Mouse (Mus musculus) forebrain, embryonic 11.5 days (tissue): Measurements from ENCODE around the gene Mylip. TPM values are rescaled to one million over a fixed set of nuclear protein-coding genes. Genes with fewer than 3 reads are reported as not detected.

Experiments
- ATAC-seq: fragments of 200-750 bp; cut with Nextera tagmentation; replicated peaks from 2 replicates; pipeline ENCODE4 v1.8.0; 2017; ENCODE audit warnings: moderate TSS enrichment; ENCODE audit not compliant: low FRiP score
- DNase-seq: peaks from one replicate; pipeline ENCODE4 v3.0.0-alpha.2; 2017; ENCODE audit warnings: low spot score
- H3K27ac ChIP-seq: fragments of 300-500 bp; sonication (generic); 2 replicates; pipeline ENCODE4 v1.5.1; 2014; ENCODE audit warnings: low read depth, low read length
- H3K27me3 ChIP-seq: fragments of 300-500 bp; sonication (generic); 2 replicates; pipeline ENCODE4 v1.6.1; 2014; ENCODE audit warnings: mild to moderate bottlenecking, low read length, mixed read lengths; ENCODE audit not compliant: control insufficient read depth, insufficient read depth
- H3K36me3 ChIP-seq: fragments of 300-500 bp; sonication (generic); 2 replicates; pipeline ENCODE4 v1.6.1; 2014; ENCODE audit warnings: mild to moderate bottlenecking, low read length, moderate library complexity, mixed read lengths; ENCODE audit not compliant: control insufficient read depth, insufficient read depth
- H3K4me1 ChIP-seq: fragments of 300-500 bp; sonication (generic); replicated peaks from 2 replicates; pipeline ENCODE4 v1.6.1; 2014; ENCODE audit warnings: low read length, mixed read lengths; ENCODE audit not compliant: control insufficient read depth, insufficient read depth
- H3K4me2 ChIP-seq: fragments of 300-500 bp; sonication (generic); 2 replicates; pipeline ENCODE4 v1.6.1; 2014; ENCODE audit warnings: low read depth, mild to moderate bottlenecking, low read length, moderate library complexity, mixed read lengths; ENCODE audit not compliant: severe bottlenecking
- H3K4me3 ChIP-seq: fragments of 300-500 bp; sonication (generic); 2 replicates; pipeline ENCODE4 v1.5.1; 2014; ENCODE audit warnings: low read depth, low read length
- H3K9ac ChIP-seq: fragments of 300-500 bp; sonication (generic); 2 replicates; pipeline ENCODE4 v1.6.1; 2014; ENCODE audit warnings: low read length
- H3K9me3 ChIP-seq: fragments of 300-500 bp; sonication (generic); 2 replicates; pipeline ENCODE4 v1.6.1; 2016; ENCODE audit warnings: low read length, mixed read lengths; ENCODE audit not compliant: control insufficient read depth
- WGBS: fragments of 180-500 bp; shearing (Covaris S2); extraction: QIAGEN DNeasy Blood & Tissue Kit; methylation state at CpG from one replicate; pipeline ENCODE4 v1.1.7; 2014; 5-methylcytosine and 5-hydroxymethylcytosine counted together
- polyA plus RNA-seq: library from polyadenylated mRNA; unstranded; fragments of >200 nt; fragmentation: Nextera tagmentation; extraction: Ambion mirVana; gene quantifications from 2 replicates; pipeline ENCODE4 v1.2.1, GENCODE M21; 2014

Gene Mylip
- polyA plus RNA-seq, 1 experiment from 2014 or later, result 4.9 TPM

DNA sequence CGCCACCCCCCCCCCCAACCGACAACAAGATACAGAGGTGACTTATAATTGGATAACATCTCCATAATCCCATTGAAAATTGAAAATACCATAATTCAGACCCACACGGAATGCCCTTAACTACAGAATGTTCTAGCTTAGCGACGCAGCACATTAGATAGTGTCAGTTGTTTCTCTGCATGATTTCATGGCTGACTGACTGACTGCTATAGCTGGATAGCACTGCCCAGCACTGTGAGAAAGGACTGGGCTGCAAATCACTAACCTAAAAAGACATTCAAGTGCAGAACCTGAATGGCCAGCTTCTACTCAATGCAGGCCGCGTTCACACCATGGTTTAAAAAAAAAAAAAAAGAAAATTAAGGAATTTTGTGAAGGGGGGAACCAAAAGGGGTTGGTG lies 62.9 kb downstream of the Mylip start:
- no peak for DNase-seq
- Histone ChIP-seq H3K4me1 (peaks cover 11% of the 10 kb centered on the region; the same call in 1 of the 2 replicates), H3K4me3 (no peak overlapping the region), H3K9me3 (no peaks in the 10 kb centered on the region), H3K27ac (no peak overlapping the region), H3K36me3 (no peaks in the 10 kb centered on the region), H3K27me3 (no peaks in the 10 kb centered on the region), H3K4me2 (no peak overlapping the region), H3K9ac (no peak overlapping the region)
- ATAC-seq, result no peak
- WGBS, result 79% methylated on average over 7 of the region's 7 CpGs

DNA sequence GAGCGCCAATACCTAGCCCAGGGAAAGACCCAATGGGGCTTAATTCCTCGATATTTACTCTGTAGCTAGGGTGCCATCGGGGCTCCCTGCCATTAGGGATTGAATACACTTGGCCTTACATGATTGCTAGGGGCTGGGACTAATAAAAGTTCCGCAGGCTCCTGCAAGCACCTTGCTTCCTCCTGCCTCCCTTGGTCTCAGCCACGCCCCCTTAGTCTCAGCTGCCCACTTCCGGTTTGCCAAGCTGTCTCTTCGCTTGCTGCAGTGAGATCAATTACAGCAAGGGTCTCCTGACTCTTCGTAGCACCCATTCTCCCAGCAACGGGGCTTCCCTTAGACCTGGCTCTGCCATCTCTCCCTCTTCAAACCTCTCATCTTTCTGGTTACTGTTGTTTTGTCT lies 63.5 kb downstream of the Mylip start:
- H3K9ac ChIP-seq, result no peak overlapping the region
- H3K27me3 ChIP-seq, result no peaks in the 10 kb centered on the region
- ATAC-seq, result no peak
- H3K9me3 ChIP-seq, result no peaks in the 10 kb centered on the region
- peaks cover 11% of the 10 kb centered on the region; the same call in 1 of the 2 replicates for H3K4me1 ChIP-seq
- no peak for DNase-seq
- 76% methylated on average over 9 of the region's 9 CpGs for WGBS
- H3K4me2 ChIP-seq, result no peak overlapping the region
- H3K4me3 ChIP-seq, result no peak overlapping the region
- no peaks in the 10 kb centered on the region for H3K36me3 ChIP-seq
- H3K27ac ChIP-seq, result no peak overlapping the region

DNA sequence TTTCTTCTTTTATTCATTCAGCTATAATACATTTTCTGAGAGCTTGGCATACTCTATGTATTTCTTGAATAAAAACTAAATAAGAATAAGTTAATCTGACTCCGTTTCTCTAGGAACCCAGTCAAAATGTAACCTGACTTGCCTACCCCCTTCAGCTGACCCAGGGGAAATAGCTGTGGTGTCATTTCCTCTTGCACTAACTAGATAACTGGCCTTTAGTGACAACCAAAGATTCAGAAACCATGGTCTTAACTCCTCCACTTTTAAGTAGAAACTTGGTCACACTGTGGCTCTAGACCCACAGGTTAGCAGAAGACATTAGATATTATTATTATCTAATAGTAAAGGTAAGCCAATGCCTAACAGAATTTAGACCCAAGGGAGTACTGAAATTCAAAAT lies 64.5 kb downstream of the Mylip start:
- no peak for ATAC-seq
- 72% methylated on average over 1 of the region's 1 CpGs for WGBS
- H3K4me1 ChIP-seq, result peaks cover 11% of the 10 kb centered on the region; the same call in 1 of the 2 replicates

DNA sequence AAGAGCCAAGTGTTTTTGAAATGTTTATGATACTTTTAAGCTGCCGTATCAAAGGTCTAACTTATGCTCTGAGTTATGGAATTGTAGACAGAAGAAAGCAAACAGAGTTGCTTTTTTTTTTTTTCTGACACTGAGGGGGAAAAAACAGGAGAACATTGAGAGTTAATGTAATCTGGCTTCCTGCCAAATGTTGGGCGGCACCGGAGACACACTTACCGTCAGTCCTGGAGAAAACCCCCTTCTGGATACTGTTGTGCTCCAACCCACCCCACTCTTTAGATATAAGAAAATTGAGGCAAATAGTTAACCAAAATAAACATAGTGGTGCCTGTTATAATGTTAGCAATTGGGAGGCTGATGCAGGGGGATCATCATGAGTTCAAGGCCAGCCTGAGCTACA lies 65.1 kb downstream of the Mylip start:
- WGBS, result 46% methylated on average over 4 of the region's 4 CpGs
- Histone ChIP-seq H3K27me3 (no peaks in the 10 kb centered on the region), H3K4me1 (peaks cover 11% of the 10 kb centered on the region; the same call in 1 of the 2 replicates), H3K4me3 (no peak overlapping the region), H3K4me2 (0 out of 2 replicates have a peak overlapping the region, but pooled peaks have one; percentile 11), H3K9me3 (no peaks in the 10 kb centered on the region), H3K36me3 (no peaks in the 10 kb centered on the region), H3K9ac (no peak overlapping the region), H3K27ac (no peak overlapping the region)
- DNase-seq, result no peak
- ATAC-seq, result no peak

More for the DNA sequence above, 64.5 kb downstream of the Mylip start:
- Histone ChIP-seq H3K9me3 (no peaks in the 10 kb centered on the region), H3K27me3 (no peaks in the 10 kb centered on the region), H3K27ac (no peak overlapping the region), H3K4me2 (no peak overlapping the region), H3K36me3 (no peaks in the 10 kb centered on the region), H3K4me3 (no peak overlapping the region), H3K9ac (no peak overlapping the region)
- DNase-seq, result no peak

DNA sequence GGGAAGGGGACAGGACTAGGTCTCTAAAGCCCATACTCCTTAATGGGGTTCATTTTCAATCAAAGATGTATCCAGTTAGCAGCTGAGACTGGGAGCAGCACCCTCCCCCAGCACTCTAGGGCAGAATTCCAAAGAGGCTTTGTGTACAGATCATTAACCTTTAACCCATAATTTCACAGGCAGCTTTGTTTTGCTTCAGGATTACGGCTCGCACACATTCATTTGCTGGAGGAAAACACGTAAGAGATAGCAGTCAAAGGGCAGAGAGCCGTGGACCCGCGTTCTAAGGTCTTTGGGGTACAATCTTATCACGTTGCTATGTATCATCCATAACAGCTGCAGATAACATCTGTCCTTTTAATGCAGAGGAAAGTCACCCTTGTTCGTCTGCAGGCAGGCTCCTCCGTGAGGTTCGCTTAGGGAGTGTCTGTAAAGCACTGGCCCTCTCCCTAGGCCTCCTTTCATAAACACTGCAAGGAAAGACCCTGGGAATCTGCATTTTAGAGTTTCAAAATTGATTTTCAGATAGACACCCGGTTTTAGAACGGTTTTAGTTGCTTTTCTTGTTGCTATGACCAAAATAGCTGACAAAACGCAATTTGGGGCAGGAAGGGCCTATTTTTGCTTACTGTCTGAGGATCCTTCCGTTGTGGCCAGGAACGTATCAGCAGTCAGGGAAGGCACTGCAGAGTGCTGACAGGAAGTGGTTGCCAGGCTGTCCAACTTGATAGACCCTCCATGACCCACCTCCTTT lies 65.7 kb downstream of the Mylip start:
- DNase-seq, result no peak
- peak overlapping the region; percentile 31; the same call in 1 of the 2 replicates for H3K27ac ChIP-seq
- no peaks in the 10 kb centered on the region for H3K9me3 ChIP-seq
- H3K36me3 ChIP-seq, result no peaks in the 10 kb centered on the region
- WGBS, result 21% methylated on average over 15 of the region's 15 CpGs
- no peak overlapping the region for H3K4me2 ChIP-seq
- peaks cover 11% of the 10 kb centered on the region; the same call in 1 of the 2 replicates for H3K4me1 ChIP-seq
- H3K9ac ChIP-seq, result peak overlapping the region; percentile 17; the same call in 1 of the 2 replicates
- no peak overlapping the region for H3K4me3 ChIP-seq
- H3K27me3 ChIP-seq, result no peaks in the 10 kb centered on the region
- ATAC-seq, result 0 out of 2 replicates have a peak, but pooled peaks have one; percentile 30

DNA sequence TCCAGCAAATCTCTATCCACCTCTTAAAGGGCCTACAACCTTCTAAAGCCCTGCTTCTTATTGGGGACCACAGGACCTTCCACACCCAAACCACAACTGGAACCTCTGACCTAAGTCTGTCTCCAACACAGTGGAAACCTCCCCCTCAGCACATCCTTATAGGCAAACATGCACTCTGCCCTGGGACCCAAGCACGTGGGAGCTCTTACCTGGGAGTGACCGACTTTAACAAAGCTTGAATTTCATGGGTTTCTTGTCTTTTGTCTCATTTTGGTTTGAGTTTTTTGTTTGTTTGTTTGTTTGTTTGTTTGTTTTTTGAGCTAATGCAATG lies 66.3 kb downstream of the Mylip start:
- no peak overlapping the region for H3K9ac ChIP-seq
- H3K27ac ChIP-seq, result no peak overlapping the region
- H3K4me2 ChIP-seq, result no peak overlapping the region
- H3K9me3 ChIP-seq, result no peaks in the 10 kb centered on the region
- no peak overlapping the region for H3K4me3 ChIP-seq
- WGBS, result 62% methylated on average over 2 of the region's 2 CpGs
- no peak for ATAC-seq
- H3K4me1 ChIP-seq, result peaks cover 11% of the 10 kb centered on the region; the same call in 1 of the 2 replicates
- H3K36me3 ChIP-seq, result no peaks in the 10 kb centered on the region
- DNase-seq, result no peak
- no peaks in the 10 kb centered on the region for H3K27me3 ChIP-seq

DNA sequence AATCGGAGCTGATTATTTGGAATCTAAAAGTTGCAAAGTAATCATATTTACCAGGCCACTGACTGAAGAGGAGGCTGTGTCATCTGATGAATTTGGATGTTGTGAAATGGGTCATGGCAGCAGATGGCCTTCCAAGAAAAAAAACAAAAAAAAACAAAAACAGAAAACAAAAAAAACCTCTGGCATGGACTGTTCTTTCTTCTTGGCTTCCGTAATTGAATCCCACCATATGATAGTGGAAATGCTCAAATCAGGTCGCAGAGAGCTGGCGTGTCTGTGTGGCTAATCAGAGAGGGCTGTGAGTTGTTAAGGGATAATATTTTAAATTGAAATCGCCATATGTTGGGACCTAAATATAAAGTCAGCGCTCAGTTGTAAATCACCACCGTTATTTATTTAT lies 67.9 kb downstream of the Mylip start:
- ATAC-seq, result no peak
- Histone ChIP-seq H3K27me3 (no peaks in the 10 kb centered on the region), H3K9ac (no peak overlapping the region)

DNA sequence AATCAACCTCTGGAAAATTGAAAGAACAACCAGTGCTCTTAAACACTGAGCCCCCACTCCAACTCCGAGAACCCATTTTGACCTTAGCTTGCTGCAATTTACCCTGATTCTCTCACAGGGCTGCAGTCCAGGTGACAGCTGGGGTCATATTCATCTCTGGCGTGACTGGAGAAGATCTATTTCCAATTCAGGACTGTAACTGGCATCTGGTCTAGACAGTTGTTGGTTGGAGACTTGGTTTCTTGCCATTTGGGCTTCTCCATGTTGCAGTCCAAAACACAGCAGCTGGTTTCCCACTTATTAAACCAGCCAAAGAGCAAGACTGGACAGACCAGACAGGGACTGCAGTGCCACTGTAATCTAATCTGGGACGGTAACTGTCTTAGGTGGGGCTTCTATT lies 70.6 kb downstream of the Mylip start:
- DNase-seq, result no peak
- no peaks in the 10 kb centered on the region for H3K27me3 ChIP-seq
- H3K4me2 ChIP-seq, result no peak overlapping the region
- no peaks in the 10 kb centered on the region for H3K9me3 ChIP-seq
- H3K4me1 ChIP-seq, result peaks cover 4% of the 10 kb centered on the region; the same call in 1 of the 2 replicates
- H3K27ac ChIP-seq, result no peak overlapping the region
- H3K36me3 ChIP-seq, result no peaks in the 10 kb centered on the region
- no peak overlapping the region for H3K4me3 ChIP-seq
- WGBS, result 93% methylated on average over 3 of the region's 3 CpGs
- H3K9ac ChIP-seq, result no peak overlapping the region
- ATAC-seq, result no peak

More for the DNA sequence above, 67.9 kb downstream of the Mylip start:
- H3K36me3 ChIP-seq, result no peaks in the 10 kb centered on the region
- 81% methylated on average over 7 of the region's 7 CpGs for WGBS
- H3K4me3 ChIP-seq, result no peak overlapping the region
- no peak overlapping the region for H3K27ac ChIP-seq
- H3K9me3 ChIP-seq, result no peaks in the 10 kb centered on the region
- DNase-seq, result no peak
- H3K4me2 ChIP-seq, result no peak overlapping the region
- peaks cover 11% of the 10 kb centered on the region; the same call in 1 of the 2 replicates for H3K4me1 ChIP-seq
